Mouse (Mus musculus) heart, postnatal 36 days (tissue): ENCODE data around the gene Daam2. TPM values are rescaled to one million over a fixed set of nuclear protein-coding genes. Genes with fewer than 3 reads are reported as not detected.

Experiments
- DNase-seq, 2 experiments: peaks; one replicate each; pipeline ENCODE4 v3.0.0; 2021 to 2022
- intact Hi-C: fragments of 180-260 bp; cut with DNase I; formaldehyde crosslinking; loops from one replicate; pipeline ENCODE4 v1.15.1; 2025
- total RNA-seq, 2 experiments: library from RNA; stranded (reverse); gene quantifications; 2 replicates each; pipeline ENCODE4 v1.2.3; 2021

Daam2 gene
- total RNA-seq: 1 to 10 TPM; 7.6 to 7.8 TPM

GRCm38 (mm10) chr17:49563830-49564470 lies at the start of gene Daam2:
Gene Daam2 (minus strand): TSS chr17:49564343.
- intact Hi-C loops: loop anchor here (5.0 kb wide), 1 partner anchor 173 kb away; no protein-coding TSS in a partner anchor
- DNase-seq: peak; percentile 77 to 80

GRCm38 (mm10) chr17:49610296-49610695 lies 46.2 kb upstream of the Daam2 start:
- DNase-seq: no peak
- intact Hi-C loops: no loop called here

GRCm38 (mm10) chr17:49607351-49608027 lies 43.3 kb upstream of the Daam2 start:
- intact Hi-C loops: no loop called here
- DNase-seq: no peak

GRCm38 (mm10) chr17:49605397-49605796 lies 41.3 kb upstream of the Daam2 start:
- intact Hi-C loops: no loop called here

GRCm38 (mm10) chr17:49590051-49590450 lies 25.9 kb upstream of the Daam2 start:
- no peak for DNase-seq
- intact Hi-C loops: no loop called here

More at GRCm38 (mm10) chr17:49605397-49605796, 41.3 kb upstream of the Daam2 start:
- no peak for DNase-seq

GRCm38 (mm10) chr17:49582471-49582870 lies 18.3 kb upstream of the Daam2 start:
- intact Hi-C loops: no loop called here
- DNase-seq: no peak

GRCm38 (mm10) chr17:49577321-49577720 lies 13.2 kb upstream of the Daam2 start:
- intact Hi-C loops: no loop called here

GRCm38 (mm10) chr17:49568717-49569116 lies 4.6 kb upstream of the Daam2 start:
- intact Hi-C loops: no loop called here
- DNase-seq: no peak

More at GRCm38 (mm10) chr17:49577321-49577720, 13.2 kb upstream of the Daam2 start:
- no peak for DNase-seq

- intact Hi-C loops: loop anchor here (5.0 kb wide), 1 partner anchor 173 kb away; no protein-coding TSS in a partner anchor
- DNase-seq: no peak
Measured at GRCm38 (mm10) chr17:49564489-49564888, 346 bp upstream of the Daam2 start.

GRCm38 (mm10) chr17:49563416-49563780 lies 745 bp downstream of the Daam2 start:
- intact Hi-C loops: loop anchor here (5.0 kb wide), 1 partner anchor 174 kb away; no protein-coding TSS in a partner anchor
- DNase-seq: no peak

GRCm38 (mm10) chr17:49562701-49563415 lies 1.3 kb downstream of the Daam2 start:
- intact Hi-C loops: loop anchor here (5.0 kb wide), 1 partner anchor 174 kb away; no protein-coding TSS in a partner anchor
- no peak for DNase-seq

GRCm38 (mm10) chr17:49561985-49562384 lies 2.2 kb downstream of the Daam2 start:
- intact Hi-C loops: loop anchor here (5.0 kb wide), 1 partner anchor 175 kb away; no protein-coding TSS in a partner anchor
- DNase-seq: no peak

GRCm38 (mm10) chr17:49559786-49560289 lies 4.3 kb downstream of the Daam2 start:
- intact Hi-C loops: loop anchor here (5.0 kb wide), 1 partner anchor 177 kb away; no protein-coding TSS in a partner anchor

GRCm38 (mm10) chr17:49556169-49556568 lies 8.0 kb downstream of the Daam2 start:
- DNase-seq: no peak
- intact Hi-C loops: no loop called here

More at GRCm38 (mm10) chr17:49559786-49560289, 4.3 kb downstream of the Daam2 start:
- no peak for DNase-seq

GRCm38 (mm10) chr17:49551991-49552390 lies 12.2 kb downstream of the Daam2 start:
- intact Hi-C loops: no loop called here
- DNase-seq: no peak

- DNase-seq: no peak
- intact Hi-C loops: no loop called here
Measured at GRCm38 (mm10) chr17:49551465-49551864, 12.7 kb downstream of the Daam2 start.

- no peak for DNase-seq
- intact Hi-C loops: no loop called here
Measured at GRCm38 (mm10) chr17:49545997-49546396, 18.1 kb downstream of the Daam2 start.

- no peak for DNase-seq
- intact Hi-C loops: no loop called here
Measured at GRCm38 (mm10) chr17:49545424-49545823, 18.7 kb downstream of the Daam2 start.

- intact Hi-C loops: no loop called here
Measured at GRCm38 (mm10) chr17:49544561-49544960, 19.6 kb downstream of the Daam2 start.

GRCm38 (mm10) chr17:49540706-49541105 lies 23.4 kb downstream of the Daam2 start:
- intact Hi-C loops: no loop called here
- DNase-seq: no peak

More at GRCm38 (mm10) chr17:49544561-49544960, 19.6 kb downstream of the Daam2 start:
- no peak for DNase-seq

GRCm38 (mm10) chr17:49539204-49539603 lies 24.9 kb downstream of the Daam2 start:
- DNase-seq: no peak
- intact Hi-C loops: no loop called here
